Mouse (Mus musculus): ENCODE data around the gene Arhgap8. TPM values are rescaled to one million over a fixed set of nuclear protein-coding genes. Genes with fewer than 3 reads are reported as not detected.
A peak's percentile ranks its signal among the peaks of the same experiment; 100 is the strongest.

The Arhgap8 gene
- polyA plus RNA-seq, 1 experiment = 5.3 TPM

DNA sequence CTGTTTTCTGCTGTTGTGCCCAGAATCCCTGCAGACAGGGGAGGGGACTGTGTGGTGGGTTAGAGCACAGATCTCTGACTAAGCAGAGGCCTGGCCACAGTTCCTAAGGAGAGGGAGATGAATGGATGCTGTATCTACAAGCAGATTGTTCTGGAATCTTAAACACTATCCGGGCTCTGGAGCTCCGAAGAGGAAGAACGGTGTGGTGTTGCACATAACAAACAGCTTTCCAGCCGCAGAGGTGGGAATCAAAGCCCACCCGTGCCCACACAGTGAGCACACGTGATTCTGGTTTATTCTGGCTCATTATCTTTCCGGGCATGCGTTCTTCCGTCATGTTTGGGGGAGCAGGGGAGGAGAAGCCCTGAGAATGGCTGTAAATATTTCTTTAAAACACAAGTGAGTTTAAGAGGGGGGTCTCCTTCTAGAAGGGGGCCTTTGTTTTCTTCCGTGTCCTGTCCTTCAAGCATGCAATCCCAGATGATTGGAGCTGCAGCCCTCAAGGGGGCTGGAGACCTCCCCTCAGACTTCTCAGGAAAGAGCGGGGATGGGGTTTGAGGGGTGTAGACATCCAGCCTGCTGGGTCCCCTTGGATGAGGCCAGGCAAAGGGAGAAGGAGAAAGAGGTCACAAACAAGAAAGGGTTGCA, 16.6 kb downstream of the Arhgap8 start:
- TF ChIP-seq CTCF (conservative IDR thresholded peaks at IDR 0.05; ENCODE audit: insufficient read depth, insufficient read length, low read depth, low read length) (no peak), POLR2A (IDR thresholded peaks at IDR 0.05; ENCODE audit: low read depth, low read length) (no peak)
- no peak overlapping the region for H3K4me3 ChIP-seq (ENCODE audit: insufficient read depth, low read depth, low read length)
- no peaks in the 10 kb centered on the region for H3K27me3 ChIP-seq (replicated peaks; ENCODE audit: control insufficient read depth, insufficient read depth, low read length)
- no peaks in the 10 kb centered on the region for H3K4me1 ChIP-seq (ENCODE audit: control insufficient read depth, insufficient read depth, low read length)
- WGBS = 77% methylated on average over 11 of the region's 11 CpGs
- DNase-seq = no peak
- no peak overlapping the region for H3K27ac ChIP-seq (ENCODE audit: insufficient read depth, low read depth, low read length)
- H3K36me3 ChIP-seq (ENCODE audit: control insufficient read depth, insufficient read depth, low read length) = no peaks in the 10 kb centered on the region

DNA sequence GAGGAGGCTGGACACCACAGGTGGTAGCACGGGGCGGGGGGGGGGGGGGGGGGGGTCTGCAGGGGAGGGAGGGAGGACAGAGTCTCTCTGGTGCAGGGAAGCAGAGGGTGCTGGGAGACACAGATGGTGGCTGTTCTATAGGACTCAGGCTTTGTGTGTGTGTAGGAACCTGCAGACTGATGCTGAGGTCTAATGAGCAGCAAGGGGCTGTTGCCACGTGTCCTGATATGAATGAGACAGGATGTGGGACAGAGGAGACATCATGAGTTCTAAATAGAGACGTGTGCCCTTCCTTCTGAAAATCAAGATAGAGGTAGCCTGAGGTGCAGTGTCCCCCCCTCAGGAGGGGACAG, 17.1 kb downstream of the Arhgap8 start:
- Histone ChIP-seq H3K27me3 (replicated peaks; ENCODE audit: control insufficient read depth, insufficient read depth, low read length) (no peaks in the 10 kb centered on the region), H3K36me3 (ENCODE audit: control insufficient read depth, insufficient read depth, low read length) (no peaks in the 10 kb centered on the region), H3K27ac (ENCODE audit: insufficient read depth, low read depth, low read length) (no peak overlapping the region), H3K4me1 (ENCODE audit: control insufficient read depth, insufficient read depth, low read length) (no peaks in the 10 kb centered on the region), H3K4me3 (ENCODE audit: insufficient read depth, low read depth, low read length) (no peak overlapping the region)
- no peak for DNase-seq
- 79% methylated on average over 2 of the region's 4 CpGs for WGBS
- TF ChIP-seq POLR2A (IDR thresholded peaks at IDR 0.05; ENCODE audit: low read depth, low read length) (no peak), CTCF (conservative IDR thresholded peaks at IDR 0.05; ENCODE audit: insufficient read depth, insufficient read length, low read depth, low read length) (no peak)

DNA sequence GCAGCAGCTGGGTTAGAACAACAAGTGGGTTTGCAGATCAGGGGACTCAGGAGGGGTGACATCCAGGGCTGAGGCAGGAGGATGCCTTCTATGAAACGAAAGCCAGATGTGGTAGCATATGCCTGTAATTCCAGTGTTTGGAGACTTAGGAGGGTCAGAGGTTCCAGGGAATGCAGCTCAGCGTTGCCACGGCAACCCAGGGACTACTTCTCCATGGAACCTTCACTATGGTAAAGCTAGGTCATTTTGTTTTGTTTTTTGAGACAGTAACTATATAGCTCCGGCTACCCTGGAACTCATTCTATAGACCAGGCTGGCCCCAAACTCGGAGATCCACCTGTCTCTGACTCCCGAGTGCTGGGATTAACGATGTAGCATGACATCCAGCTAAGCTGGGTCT, 18.4 kb downstream of the Arhgap8 start:
- H3K4me3 ChIP-seq (ENCODE audit: insufficient read depth, low read depth, low read length) = no peak overlapping the region
- H3K27ac ChIP-seq (ENCODE audit: insufficient read depth, low read depth, low read length) = no peak overlapping the region
- H3K27me3 ChIP-seq (replicated peaks; ENCODE audit: control insufficient read depth, insufficient read depth, low read length) = no peaks in the 10 kb centered on the region
- H3K36me3 ChIP-seq (ENCODE audit: control insufficient read depth, insufficient read depth, low read length) = no peaks in the 10 kb centered on the region
- H3K4me1 ChIP-seq (ENCODE audit: control insufficient read depth, insufficient read depth, low read length) = no peaks in the 10 kb centered on the region
- DNase-seq = no peak
- 91% methylated on average over 7 of the region's 7 CpGs for WGBS
- no peak for TF ChIP-seq POLR2A (IDR thresholded peaks at IDR 0.05; ENCODE audit: low read depth, low read length)
- TF ChIP-seq CTCF (conservative IDR thresholded peaks at IDR 0.05; ENCODE audit: insufficient read depth, insufficient read length, low read depth, low read length) = no peak

DNA sequence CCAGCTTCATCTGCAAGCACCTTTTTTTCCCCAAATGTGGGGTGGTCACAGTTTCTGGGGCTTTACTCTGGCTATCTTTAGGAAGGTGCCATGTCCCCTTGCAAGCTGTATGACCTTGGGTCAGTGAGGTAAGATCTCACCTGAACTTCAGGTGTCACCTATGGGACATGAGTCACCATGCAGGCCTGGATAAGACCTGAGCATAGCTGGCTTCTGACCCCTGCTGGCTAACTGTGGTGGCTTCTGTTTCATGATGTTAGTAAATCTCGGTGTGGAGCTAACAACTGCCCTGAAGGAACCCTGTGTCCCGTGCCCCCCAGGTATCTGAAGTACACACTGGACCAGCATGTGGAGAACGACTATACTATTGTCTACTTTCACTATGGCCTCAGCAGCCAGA, 21.7 kb downstream of the Arhgap8 start:
- H3K4me1 ChIP-seq (ENCODE audit: control insufficient read depth, insufficient read depth, low read length) = no peaks in the 10 kb centered on the region
- H3K27me3 ChIP-seq (replicated peaks; ENCODE audit: control insufficient read depth, insufficient read depth, low read length) = no peaks in the 10 kb centered on the region
- no peak overlapping the region for H3K27ac ChIP-seq (ENCODE audit: insufficient read depth, low read depth, low read length)
- H3K4me3 ChIP-seq (ENCODE audit: insufficient read depth, low read depth, low read length) = no peak overlapping the region
- 72% methylated on average over 3 of the region's 3 CpGs for WGBS
- no peaks in the 10 kb centered on the region for H3K36me3 ChIP-seq (ENCODE audit: control insufficient read depth, insufficient read depth, low read length)
- peak; percentile 31; the same call in 1 of the 2 replicates for TF ChIP-seq CTCF (conservative IDR thresholded peaks at IDR 0.05; ENCODE audit: insufficient read depth, insufficient read length, low read depth, low read length)
- TF ChIP-seq POLR2A (IDR thresholded peaks at IDR 0.05; ENCODE audit: low read depth, low read length) = no peak
- DNase-seq = no peak

DNA sequence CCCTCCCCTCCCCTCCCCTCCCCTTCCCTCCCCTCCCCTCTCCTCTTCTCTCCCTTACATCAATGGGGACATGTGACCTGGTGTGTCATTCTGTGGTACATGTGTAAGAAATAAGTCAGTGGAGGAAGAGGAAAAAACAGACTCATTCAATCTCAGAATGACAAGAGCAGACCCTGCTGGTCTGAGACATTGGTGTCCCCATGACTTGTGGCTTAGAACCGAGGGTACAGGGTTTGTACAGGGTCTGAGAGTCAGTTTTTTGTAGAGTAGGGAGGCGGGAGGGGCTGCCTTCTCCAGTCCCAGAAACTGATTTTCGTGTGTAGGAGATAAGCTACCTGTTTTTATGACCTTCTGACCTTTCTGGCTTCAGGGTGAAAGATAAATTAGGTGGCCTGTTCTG, 23.5 kb downstream of the Arhgap8 start:
- DNase-seq = no peak
- TF ChIP-seq POLR2A (IDR thresholded peaks at IDR 0.05; ENCODE audit: low read depth, low read length) (no peak), CTCF (conservative IDR thresholded peaks at IDR 0.05; ENCODE audit: insufficient read depth, insufficient read length, low read depth, low read length) (no peak)
- H3K27ac ChIP-seq (ENCODE audit: insufficient read depth, low read depth, low read length) = no peak overlapping the region
- no peaks in the 10 kb centered on the region for H3K36me3 ChIP-seq (ENCODE audit: control insufficient read depth, insufficient read depth, low read length)
- H3K4me1 ChIP-seq (ENCODE audit: control insufficient read depth, insufficient read depth, low read length) = no peaks in the 10 kb centered on the region
- WGBS = 33% methylated on average over 3 of the region's 3 CpGs
- no peaks in the 10 kb centered on the region for H3K27me3 ChIP-seq (replicated peaks; ENCODE audit: control insufficient read depth, insufficient read depth, low read length)
- H3K4me3 ChIP-seq (ENCODE audit: insufficient read depth, low read depth, low read length) = no peak overlapping the region

DNA sequence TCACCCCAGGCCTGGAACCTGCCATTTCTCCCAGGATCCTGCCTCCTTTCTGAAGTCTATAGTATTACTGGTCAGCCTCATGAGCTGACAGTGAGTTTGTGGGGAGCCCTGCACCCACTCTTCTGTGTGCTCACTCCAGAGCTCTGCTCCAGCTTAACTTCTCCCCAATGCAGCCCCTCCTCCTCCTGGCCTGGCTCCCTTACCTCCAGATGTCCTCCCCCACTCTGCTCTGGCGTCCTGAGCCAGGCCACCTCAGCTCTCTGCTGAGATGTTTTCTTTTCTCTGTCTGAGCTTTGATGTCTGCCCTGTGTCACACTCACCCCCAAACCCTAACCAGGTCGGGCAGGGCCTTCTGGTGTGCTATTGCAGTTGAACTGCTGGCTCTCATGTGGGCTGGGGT, 24.5 kb downstream of the Arhgap8 start:
- H3K36me3 ChIP-seq (ENCODE audit: control insufficient read depth, insufficient read depth, low read length) = no peaks in the 10 kb centered on the region
- H3K27ac ChIP-seq (ENCODE audit: insufficient read depth, low read depth, low read length) = no peak overlapping the region
- H3K4me3 ChIP-seq (ENCODE audit: insufficient read depth, low read depth, low read length) = no peak overlapping the region
- no peak for DNase-seq
- TF ChIP-seq POLR2A (IDR thresholded peaks at IDR 0.05; ENCODE audit: low read depth, low read length) = no peak
- no peak for TF ChIP-seq CTCF (conservative IDR thresholded peaks at IDR 0.05; ENCODE audit: insufficient read depth, insufficient read length, low read depth, low read length)
- WGBS = 43% methylated on average over 2 of the region's 2 CpGs
- no peaks in the 10 kb centered on the region for H3K27me3 ChIP-seq (replicated peaks; ENCODE audit: control insufficient read depth, insufficient read depth, low read length)
- no peaks in the 10 kb centered on the region for H3K4me1 ChIP-seq (ENCODE audit: control insufficient read depth, insufficient read depth, low read length)

DNA sequence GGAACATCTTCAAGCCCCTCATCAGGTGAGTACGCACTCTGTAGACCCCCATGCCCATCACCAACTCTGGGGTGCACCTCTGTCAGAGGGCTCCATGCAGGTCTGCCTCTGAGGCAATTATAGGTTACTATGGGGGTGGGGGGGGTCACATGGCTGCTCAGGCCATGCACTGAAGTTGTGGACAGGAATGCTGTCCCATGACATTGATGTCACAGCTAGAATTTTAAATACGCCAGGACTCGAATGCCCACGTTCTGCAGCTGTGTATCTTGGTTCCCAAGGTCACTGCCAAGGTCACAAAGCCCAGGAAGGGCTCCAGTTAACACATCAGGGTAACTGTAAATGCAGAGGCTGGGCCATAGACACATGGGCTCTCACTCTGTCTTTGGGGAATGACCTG, 26.0 kb downstream of the Arhgap8 start:
- Histone ChIP-seq H3K27me3 (replicated peaks; ENCODE audit: control insufficient read depth, insufficient read depth, low read length) (no peaks in the 10 kb centered on the region), H3K36me3 (ENCODE audit: control insufficient read depth, insufficient read depth, low read length) (no peaks in the 10 kb centered on the region), H3K27ac (ENCODE audit: insufficient read depth, low read depth, low read length) (no peak overlapping the region), H3K4me3 (ENCODE audit: insufficient read depth, low read depth, low read length) (no peak overlapping the region), H3K4me1 (ENCODE audit: control insufficient read depth, insufficient read depth, low read length) (no peaks in the 10 kb centered on the region)
- TF ChIP-seq POLR2A (IDR thresholded peaks at IDR 0.05; ENCODE audit: low read depth, low read length) (no peak), CTCF (conservative IDR thresholded peaks at IDR 0.05; ENCODE audit: insufficient read depth, insufficient read length, low read depth, low read length) (no peak)
- no peak for DNase-seq
- 84% methylated on average over 4 of the region's 4 CpGs for WGBS

Measured in kidney, adult 2 months (tissue).